Mouse (Mus musculus) adrenal gland, adult 2 months (tissue): ENCODE measurements at regions not wholly inside any gene's neighbourhood (a gene's known extent, or its start where the extent isn't known, plus 50 kb on each side); places are given as distances from the start of the nearest gene placed in this dataset.

ENCODE experiments used
- DNase-seq: peaks from one replicate; pipeline ENCODE4 v3.0.0; 2021

DNA sequence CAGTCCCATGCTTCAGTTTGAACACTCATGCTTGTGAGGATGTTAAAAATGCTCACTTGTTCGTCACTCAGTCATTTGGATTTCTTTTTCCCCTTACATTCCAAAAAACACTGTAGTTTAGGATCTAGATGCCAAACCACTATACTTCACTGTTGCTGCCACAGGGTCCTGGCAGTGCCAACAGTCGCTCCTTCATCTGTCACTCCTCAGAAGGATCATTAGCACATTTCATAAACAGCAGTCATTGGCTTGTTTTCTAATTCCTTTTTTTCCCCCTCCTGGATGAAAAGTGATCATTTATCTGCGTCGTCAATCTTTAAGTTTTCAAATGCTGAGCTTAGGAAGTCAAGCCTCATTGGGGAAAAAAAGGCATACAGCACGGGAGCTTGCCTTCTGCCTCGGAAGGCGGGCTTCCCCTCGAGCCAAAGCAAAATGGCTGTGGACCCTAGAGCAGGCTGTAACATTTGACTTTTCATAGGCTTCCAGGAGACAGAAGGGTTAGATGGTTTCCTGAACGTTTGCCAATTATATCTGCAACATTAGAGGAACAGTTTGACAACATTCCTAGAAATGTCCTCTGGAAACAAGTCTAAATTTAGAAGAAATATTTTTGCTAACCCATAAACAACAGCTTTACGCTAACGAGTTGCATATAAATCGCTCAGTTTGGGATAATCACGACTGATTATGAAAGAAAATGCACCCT, 95.6 kb upstream of the Fat1 start:
- no peak for DNase-seq

- no peak for DNase-seq
Observed at GRCm38 (mm10) chr8:44840646-44841045, 94.6 kb upstream of the Fat1 start.

DNA sequence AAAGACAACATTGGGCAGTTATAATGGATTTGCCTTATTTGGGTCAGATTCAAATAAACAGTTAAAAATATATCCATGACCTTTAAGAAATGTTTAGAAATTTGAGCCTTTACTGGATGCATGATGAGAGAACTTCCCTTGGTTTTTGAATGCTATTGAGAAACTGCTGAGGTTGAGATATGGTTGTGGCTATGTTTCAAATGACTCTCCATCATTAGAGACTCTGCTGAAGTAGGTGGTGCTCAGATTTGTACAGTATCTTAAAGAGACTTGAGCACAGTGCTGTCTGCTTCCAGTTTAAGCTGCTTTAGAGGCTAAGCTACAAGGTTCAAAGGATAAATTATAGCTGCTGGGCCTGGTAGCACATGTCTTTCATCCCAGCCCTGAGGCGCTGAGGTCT, 90.9 kb upstream of the Fat1 start:
- DNase-seq = no peak

GRCm38 (mm10) chr8:44852223-44852622, 83.0 kb upstream of the Fat1 start:
- no peak for DNase-seq

DNA sequence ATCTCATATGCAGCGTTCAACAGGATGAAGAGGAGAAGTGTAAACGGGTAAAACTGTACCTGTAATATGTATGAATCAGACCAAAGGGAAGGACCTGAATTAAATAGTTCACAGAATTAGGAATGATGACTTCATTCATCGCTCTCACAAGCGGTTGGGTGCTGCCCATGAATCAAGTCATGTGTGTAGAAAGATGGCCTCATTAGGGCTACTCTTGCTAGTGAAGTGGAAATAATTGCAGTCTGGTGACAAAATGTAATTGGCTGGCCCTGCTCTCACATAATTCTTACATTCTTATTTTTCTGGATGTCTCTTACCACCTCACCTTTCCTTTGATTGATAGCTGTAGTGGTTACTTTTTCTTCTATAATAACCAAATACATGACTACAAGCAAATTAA, 80.1 kb upstream of the Fat1 start:
- DNase-seq = no peak

GRCm38 (mm10) chr8:44867202-44867601, 68.0 kb upstream of the Fat1 start:
- no peak for DNase-seq

GRCm38 (mm10) chr8:44867666-44868065, 67.6 kb upstream of the Fat1 start:
- no peak for DNase-seq

GRCm38 (mm10) chr8:44877066-44877465, 58.2 kb upstream of the Fat1 start:
- DNase-seq = no peak

- DNase-seq = no peak
Observed at GRCm38 (mm10) chr8:44878208-44878607, 57.0 kb upstream of the Fat1 start.

DNA sequence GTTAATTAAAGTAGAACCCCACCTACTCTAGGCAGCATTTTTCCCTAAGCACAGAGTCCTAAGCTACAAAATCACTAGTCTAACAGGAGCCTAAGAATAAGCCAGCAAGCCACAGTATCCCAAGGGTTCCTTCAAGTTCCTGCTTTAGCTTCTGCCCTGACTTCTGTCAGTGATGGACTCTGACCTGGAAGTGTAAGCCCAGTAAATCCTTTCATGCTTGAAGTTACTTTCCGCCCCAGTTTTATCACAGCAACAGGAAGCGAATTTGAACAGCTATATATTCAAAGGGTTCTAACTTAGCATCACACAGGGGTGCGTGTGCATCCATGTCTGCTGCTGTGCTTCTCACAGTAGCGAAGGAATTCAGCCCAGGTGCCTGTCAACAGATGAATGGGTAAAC, 56.1 kb upstream of the Fat1 start:
- DNase-seq = no peak

GRCm38 (mm10) chr8:44884399-44885006, 50.7 kb upstream of the Fat1 start:
- DNase-seq = no peak
